Mouse (Mus musculus) 3T3-L1 (cell line): ENCODE results near the gene Lgals2.
A peak's percentile ranks its signal among the peaks of the same experiment; 100 is the strongest.
"Not testable (repeated sequence)": the region's sequence is repeated elsewhere in the genome, so short reads cannot be mapped to it uniquely, and the experiment has no call there.

ENCODE experiments used
- DNase-seq: peaks from one replicate; pipeline ENCODE4 v3.0.0-alpha.2; 2015; ENCODE audit warnings: low read depth, low spot score

Gene Lgals2

DNA sequence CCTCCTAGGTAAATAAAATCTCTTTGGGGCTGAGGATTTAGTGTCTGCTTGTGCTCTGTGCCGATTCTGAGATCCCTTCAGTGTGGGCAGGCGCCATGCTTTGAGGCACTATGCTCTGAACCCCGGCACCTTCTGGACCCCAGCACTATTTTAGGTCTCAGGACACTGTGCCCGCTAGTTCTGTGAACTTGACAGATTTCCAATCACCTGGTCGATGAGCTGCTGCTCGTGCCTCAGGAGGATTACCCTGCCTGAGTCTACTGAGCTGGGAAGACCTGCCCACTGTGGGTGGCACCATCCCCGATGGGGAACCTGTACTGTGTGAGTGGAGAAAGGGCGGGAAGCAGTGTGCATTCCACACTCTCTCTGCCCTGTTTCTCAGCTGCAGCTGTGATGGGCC lies 19.7 kb upstream of the Lgals2 start:
- DNase-seq = no peak

DNA sequence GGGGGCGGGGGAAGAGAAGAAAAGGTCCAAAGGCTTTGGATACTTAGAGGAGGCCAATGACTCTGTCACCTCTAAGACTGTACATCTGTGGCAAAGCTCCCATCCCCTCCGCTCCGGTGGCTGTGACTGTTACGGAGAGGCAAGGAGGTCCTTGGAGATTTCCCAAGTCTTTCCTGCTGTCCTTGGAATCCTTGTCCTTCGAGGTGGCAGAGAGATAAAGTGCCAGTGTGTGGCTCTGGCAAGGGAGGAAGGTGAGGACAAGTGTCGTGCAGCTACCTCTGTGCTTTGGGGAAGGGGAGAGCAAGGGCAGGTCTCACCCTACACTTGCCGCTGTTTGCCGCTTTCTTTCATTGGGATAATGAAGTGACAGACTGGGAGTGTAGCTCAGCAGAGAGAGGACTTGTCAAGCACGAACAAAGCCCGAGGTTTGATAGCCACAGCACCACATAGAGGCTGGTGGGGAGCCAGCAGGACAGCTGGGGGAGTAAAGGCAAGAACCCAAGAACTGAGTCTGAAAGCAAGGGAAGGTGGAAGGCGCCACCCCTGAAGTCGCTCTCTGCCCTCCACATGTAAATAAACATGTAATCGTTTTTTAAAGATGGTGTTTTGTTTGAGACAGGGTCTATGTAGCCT lies 18.6 kb upstream of the Lgals2 start:
- DNase-seq = no peak

DNA sequence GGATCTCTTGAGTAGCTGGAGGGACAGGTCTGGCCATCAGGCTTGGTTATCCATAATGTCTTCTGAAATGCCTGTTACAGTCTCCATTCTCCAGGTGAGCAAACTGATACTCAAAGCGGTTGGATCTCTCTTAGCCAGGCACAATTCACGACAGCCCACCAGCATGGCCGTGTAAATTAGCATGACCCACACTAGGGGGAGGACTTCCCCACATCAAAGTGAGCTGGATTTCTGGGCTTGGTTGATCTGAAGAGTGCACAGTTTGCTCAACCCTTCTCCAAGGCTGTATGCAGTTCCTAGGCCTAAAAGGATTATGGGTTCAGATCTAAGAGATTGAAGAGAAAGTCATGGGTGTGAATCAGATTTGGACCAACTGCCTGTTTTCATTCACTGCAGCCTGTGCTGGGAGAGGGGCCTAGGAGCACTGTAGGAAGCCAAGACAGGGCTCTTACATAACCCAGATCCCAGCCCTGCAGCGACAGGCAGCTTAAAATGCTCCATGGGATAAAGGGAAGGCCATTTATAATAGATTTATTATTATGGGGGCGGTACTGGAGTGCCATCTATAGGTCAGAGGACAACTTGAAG lies 16.8 kb upstream of the Lgals2 start:
- no peak for DNase-seq

- peak; percentile 74 for DNase-seq
Measured at GRCm38 (mm10) chr15:78869775-78870174, 14.4 kb upstream of the Lgals2 start.

- peak; percentile 80 for DNase-seq
Measured at GRCm38 (mm10) chr15:78868826-78869233, 13.5 kb upstream of the Lgals2 start.

DNA sequence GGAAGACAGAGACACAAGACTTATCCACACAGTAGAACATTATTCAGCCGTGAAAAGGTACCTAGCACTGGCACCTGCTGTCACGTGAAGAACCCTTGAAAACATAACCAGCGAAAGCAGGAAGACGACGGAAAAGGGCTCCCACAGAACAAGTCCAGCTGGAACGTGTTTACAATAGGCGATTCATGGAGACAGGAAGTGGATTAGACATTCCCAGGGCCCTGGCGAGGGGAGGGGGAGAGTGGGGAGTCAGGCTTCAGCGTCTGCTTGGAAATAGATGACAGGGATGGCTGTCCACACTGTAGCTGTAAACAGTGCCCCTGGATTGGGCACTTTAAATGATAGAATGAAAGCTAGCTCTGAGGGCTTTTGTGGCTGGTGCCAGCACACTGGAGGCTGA lies 13.1 kb upstream of the Lgals2 start:
- peak; percentile 48 for DNase-seq

DNA sequence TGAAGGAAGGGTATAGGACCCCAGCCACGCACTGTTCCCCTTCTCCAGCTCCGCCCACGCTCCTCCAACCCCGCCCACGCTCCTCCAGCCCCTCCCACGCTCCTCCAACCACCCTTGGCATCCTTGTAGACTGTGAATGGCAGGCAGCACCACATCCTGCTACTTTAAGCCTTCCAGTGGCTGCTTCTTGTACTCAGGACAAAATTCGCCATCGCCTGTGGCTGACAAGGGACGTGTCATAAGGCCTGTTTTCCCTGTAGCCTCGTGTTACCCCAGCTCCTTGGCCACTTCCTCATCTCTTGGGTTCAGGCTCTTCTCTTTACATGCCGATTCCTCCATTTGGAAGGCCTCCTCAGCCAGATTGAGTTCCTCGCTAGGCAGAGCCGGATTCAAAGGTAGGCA lies 8.5 kb upstream of the Lgals2 start:
- DNase-seq = no peak

DNA sequence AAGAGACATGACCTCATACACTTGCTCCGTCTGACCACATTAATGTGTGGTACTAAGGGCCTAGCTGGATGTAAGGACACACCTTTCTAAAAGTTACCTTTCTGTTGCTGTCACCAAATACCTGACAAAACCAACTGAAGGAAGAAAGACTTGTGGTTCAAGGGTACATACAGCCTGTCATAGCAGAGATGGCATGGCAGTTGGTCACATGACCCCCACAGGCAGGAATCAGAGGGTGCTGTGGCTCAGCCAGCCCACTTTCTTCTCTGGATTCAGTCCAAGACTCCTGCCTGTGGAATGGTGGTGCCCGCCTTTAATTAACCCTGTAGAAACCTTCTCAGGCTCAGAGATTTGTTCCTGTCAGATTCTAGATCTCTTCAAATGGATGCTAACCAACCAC lies 7.8 kb upstream of the Lgals2 start:
- no peak for DNase-seq

- no peak for DNase-seq
Measured at GRCm38 (mm10) chr15:78862280-78862679, 7.0 kb upstream of the Lgals2 start.

DNA sequence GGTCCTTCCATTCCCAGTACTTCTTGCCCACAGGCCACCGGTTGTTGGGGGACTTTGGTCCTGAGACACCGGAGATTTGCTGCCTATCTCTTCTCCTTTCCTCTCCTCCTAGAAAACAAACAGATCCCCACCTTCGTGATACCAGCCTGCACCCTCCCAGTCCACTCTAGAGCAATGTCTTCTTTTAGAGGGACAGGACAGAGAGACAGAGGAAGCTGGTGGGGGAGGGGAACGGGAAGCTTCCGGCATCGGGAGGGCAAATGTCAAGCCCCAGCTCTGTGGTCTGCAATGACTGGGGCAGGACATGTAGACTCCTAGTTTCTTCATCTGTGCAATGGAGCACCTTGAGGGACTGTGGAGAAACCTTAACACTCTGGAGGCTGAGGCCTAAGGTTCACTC lies 4.4 kb upstream of the Lgals2 start:
- DNase-seq = no peak

GRCm38 (mm10) chr15:78859311-78859710 lies 4.0 kb upstream of the Lgals2 start:
- DNase-seq = no peak

DNA sequence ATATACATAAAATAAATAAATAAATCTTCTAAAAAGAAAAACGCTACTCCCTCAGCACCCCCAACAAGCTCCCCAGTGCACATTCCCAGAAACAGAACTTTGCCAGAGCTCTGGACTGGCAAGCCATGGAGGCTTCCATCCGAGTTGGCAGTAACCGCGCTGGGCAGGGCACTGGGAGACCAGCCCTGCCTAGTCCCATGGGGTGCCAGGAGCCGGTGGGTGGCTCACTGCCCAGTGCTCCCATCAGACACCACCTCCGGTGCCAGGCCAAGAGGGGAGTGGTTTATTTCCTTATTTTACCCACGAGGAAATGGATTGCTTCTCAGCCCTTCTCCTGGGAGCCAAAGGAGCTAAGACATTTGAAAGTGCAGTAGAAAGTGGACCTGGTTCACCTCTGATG lies 1.7 kb upstream of the Lgals2 start:
- no peak for DNase-seq

DNA sequence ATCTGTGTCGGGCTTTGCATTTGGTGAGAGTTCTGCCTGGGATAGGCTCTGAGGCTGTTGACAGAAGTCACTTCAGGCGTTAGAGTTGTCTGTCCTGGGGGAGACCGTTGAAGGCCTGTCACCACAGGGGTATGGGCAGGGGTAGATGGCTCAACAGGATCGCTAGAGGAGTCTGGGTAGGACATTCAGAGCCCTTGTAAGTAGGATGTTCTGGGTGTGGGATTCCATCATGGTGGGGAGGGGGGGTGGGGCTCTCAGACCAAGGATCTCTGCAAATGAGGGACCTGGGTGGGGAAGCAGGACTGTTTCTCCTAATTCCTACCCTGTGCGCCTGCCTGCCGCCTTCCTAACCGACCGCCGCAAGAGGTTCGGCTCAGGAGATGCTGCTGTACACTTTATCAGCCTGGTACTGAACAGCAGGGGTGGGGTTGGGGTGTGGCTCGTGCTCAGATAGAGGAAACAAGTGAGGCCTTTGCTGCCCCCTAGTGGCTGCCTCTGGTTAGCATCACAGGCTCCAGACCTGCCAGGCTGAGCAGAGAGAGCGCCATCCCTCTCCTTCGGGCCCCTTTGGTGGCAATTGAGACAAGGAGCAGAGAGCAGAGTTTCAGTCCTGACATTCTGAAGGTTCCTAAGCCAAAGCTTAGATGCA lies 3.7 kb downstream of the Lgals2 start:
- peak; percentile 96 for DNase-seq

GRCm38 (mm10) chr15:78850944-78851343 lies 4.4 kb downstream of the Lgals2 start:
- DNase-seq = no peak

GRCm38 (mm10) chr15:78850059-78850824 lies 5.1 kb downstream of the Lgals2 start:
- DNase-seq = no peak

DNA sequence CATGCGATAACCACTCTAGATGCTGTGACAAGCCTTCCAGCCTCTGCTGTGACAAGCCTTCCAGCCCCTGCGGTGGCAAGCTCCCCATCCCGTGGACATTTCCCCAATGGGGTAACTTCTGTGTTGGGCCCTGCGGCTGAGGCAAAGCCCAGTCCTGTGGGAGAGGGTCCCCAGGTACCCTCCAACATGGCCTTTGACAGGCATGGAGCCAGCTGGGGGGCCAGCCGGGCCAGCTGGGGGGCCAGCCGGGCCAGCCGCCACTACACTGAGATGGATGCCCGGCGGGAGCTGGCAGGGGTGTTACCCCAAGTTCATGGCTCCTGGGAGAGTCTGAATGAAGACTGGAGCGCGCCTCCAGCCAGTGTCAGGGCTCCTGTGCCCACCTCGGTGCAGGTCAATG lies 5.8 kb downstream of the Lgals2 start:
- no peak for DNase-seq

GRCm38 (mm10) chr15:78848467-78848866 lies 6.9 kb downstream of the Lgals2 start:
- DNase-seq = peak; percentile 85

- not testable (repeated sequence) for DNase-seq
Measured at GRCm38 (mm10) chr15:78846805-78847204, 8.5 kb downstream of the Lgals2 start.

GRCm38 (mm10) chr15:78846352-78846751 lies 9.0 kb downstream of the Lgals2 start:
- DNase-seq = no peak

GRCm38 (mm10) chr15:78845867-78846266 lies 9.5 kb downstream of the Lgals2 start:
- no peak for DNase-seq

GRCm38 (mm10) chr15:78845321-78845720 lies 10.0 kb downstream of the Lgals2 start:
- no peak for DNase-seq

DNA sequence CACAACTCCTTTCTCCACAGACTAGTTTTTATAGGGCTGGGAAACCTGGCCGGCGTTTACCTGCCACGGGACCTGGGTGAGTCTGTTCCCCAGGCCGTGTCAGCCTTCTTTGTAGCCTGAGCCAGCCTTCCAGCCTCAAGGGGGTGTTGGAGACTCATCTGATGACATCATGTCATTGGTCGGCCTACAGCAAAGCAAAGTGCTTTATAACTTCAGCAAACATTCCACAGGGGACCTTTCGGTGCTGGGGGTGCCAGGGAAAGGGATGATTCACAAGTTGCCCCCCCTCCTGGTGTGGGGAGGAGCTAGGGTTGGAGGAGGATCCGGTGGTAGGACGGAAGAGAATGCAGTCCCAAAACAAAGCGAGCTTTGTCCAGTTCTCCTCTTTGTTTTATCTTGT lies 10.5 kb downstream of the Lgals2 start:
- DNase-seq = peak; percentile 95
